Comparison of ENCODE assay signal across 8 mouse cellular contexts in the genomic region with DNA sequence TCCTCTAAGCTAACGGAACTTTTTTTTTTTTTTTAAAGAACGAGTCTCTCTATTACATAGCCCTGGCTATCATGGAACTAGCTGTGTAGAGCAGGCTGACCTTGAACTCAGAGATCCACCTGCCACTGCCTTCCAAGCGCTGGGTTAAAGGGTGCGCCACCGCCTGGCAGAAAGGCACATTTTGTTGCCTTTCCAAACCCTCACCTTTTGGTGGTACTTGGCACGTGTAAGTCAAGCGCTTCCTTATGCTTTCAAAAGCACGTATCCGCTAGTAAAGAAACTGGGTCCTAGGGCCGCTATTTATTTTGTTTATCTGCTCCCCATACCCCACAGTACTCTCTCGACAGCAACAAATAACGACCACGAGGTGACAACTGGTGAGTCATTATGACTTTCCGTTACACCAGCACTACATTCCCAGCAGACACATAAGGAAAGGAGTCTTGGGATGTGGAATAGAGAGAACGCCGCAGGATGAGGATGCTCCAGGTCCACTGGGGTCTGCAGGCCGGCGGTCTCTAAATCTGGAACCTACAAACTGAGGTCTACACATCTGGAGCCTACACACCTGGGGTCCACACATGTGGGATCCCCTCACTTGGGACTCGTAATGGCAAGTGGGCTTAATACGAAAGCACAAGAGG. TPM values are rescaled to one million over a fixed set of nuclear protein-coding genes. Genes with fewer than 3 reads are reported as not detected.
DNase-seq lines count a peak whose midpoint lies in the region; ATAC-seq and TF ChIP-seq lines count a peak whose summit lies in the region.

No protein-coding gene starts in this region.

- peak; percentile 53 for ATAC-seq in common myeloid progenitor, adult 5-6 weeks (replicated peaks; ENCODE audit: low read depth, poor library complexity, severe bottlenecking)
- peak; percentile 42 for ATAC-seq in heart, embryonic 16.5 days (replicated peaks; ENCODE audit: extremely low read depth, insufficient read depth, low FRiP score)
- peak; percentile 21 for ATAC-seq in stomach, postnatal 0 days (ENCODE audit: low FRiP score, low TSS enrichment)

- TF ChIP-seq EP300 in MEL (IDR thresholded peaks at IDR 0.05; ENCODE audit: low read depth in 1 of 2, low read length in 2 of 2), result no peak; a peak in 1 of 4 replicates
- TF ChIP-seq EP300 in stomach, postnatal 0 days (optimal IDR thresholded peaks at IDR 0.05), result no peak

- TF ChIP-seq POLR2A in MEL (IDR thresholded peaks at IDR 0.05; ENCODE audit: control insufficient read depth in 1 of 2, insufficient read depth in 1 of 2, low read depth in 1 of 2, low read length in 2 of 2, poor library complexity in 1 of 2), result no peak

- peaks cover 29% of the 10 kb centered on the region for H3K79me2 ChIP-seq in MEL (ENCODE audit: control insufficient read depth, insufficient read depth, low read length, poor library complexity)

- H3K27me3 ChIP-seq in MEL (ENCODE audit: control insufficient read depth in 1 of 2, insufficient read depth in 2 of 2, low read length in 2 of 2), result no peaks in the 10 kb centered on the region
- H3K27me3 ChIP-seq in heart, embryonic 16.5 days (ENCODE audit: control insufficient read depth, insufficient read depth, low read length), result no peaks in the 10 kb centered on the region
- H3K27me3 ChIP-seq in midbrain, embryonic 10.5 days (ENCODE audit: low read depth, poor library complexity, severe bottlenecking), result no peaks in the 10 kb centered on the region; the same call in 1 of the 2 replicates
- H3K27me3 ChIP-seq in stomach, postnatal 0 days (ENCODE audit: control insufficient read depth, insufficient read depth, low read length), result no peaks in the 10 kb centered on the region

- peaks cover 0 to 14% of the 10 kb centered on the region in 2 experiments; a peak in 3 of 4 replicates for H3K36me3 ChIP-seq in MEL (ENCODE audit: control insufficient read depth in 1 of 2, insufficient read depth in 2 of 2, low read length in 2 of 2)
- H3K36me3 ChIP-seq in heart, embryonic 16.5 days (ENCODE audit: control insufficient read depth, insufficient read depth), result no peaks in the 10 kb centered on the region
- no peaks in the 10 kb centered on the region for H3K36me3 ChIP-seq in midbrain, embryonic 10.5 days
- no peaks in the 10 kb centered on the region for H3K36me3 ChIP-seq in stomach, postnatal 0 days (ENCODE audit: control insufficient read depth, insufficient read depth, low read length)

- H3K4me3 ChIP-seq in MEL (ENCODE audit: control insufficient read depth in 1 of 2, insufficient read depth in 1 of 2, low read depth in 2 of 2, low read length in 2 of 2), result peak overlapping the region; percentile 68 to 84
- H3K4me3 ChIP-seq in heart, embryonic 16.5 days (ENCODE audit: low read length), result peak overlapping the region; percentile 70
- H3K4me3 ChIP-seq in midbrain, embryonic 10.5 days, result peak overlapping the region; percentile 90
- H3K4me3 ChIP-seq in stomach, postnatal 0 days (ENCODE audit: low read depth, low read length), result peak overlapping the region; percentile 82

- WGBS in heart, embryonic 16.5 days, result 5% methylated on average over 20 of the region's 20 CpGs
- 5% methylated on average over 20 of the region's 20 CpGs for WGBS in midbrain, embryonic 10.5 days
- WGBS in stomach, postnatal 0 days, result 4% methylated on average over 20 of the region's 20 CpGs

- TF ChIP-seq RAD21 in MEL (IDR thresholded peaks at IDR 0.05; ENCODE audit: low read depth, low read length), result no peak

- H3K4me2 ChIP-seq in heart, embryonic 16.5 days (ENCODE audit: low read depth, low read length), result peak overlapping the region; percentile 72
- H3K4me2 ChIP-seq in stomach, postnatal 0 days (replicated peaks; ENCODE audit: low read depth), result peak overlapping the region; percentile 86

- H3K4me1 ChIP-seq in MEL (ENCODE audit: control insufficient read depth in 1 of 2, insufficient read depth in 2 of 2, low read length in 2 of 2), result peaks cover 4 to 11% of the 10 kb centered on the region in 2 experiments
- H3K4me1 ChIP-seq in heart, embryonic 16.5 days (ENCODE audit: control insufficient read depth, insufficient read depth, low read length), result peaks cover 2% of the 10 kb centered on the region; the same call in 1 of the 2 replicates
- H3K4me1 ChIP-seq in midbrain, embryonic 10.5 days, result peaks cover 14% of the 10 kb centered on the region; the same call in 1 of the 2 replicates
- H3K4me1 ChIP-seq in stomach, postnatal 0 days (replicated peaks; ENCODE audit: control insufficient read depth, insufficient read depth), result no peaks in the 10 kb centered on the region

- peak overlapping the region; percentile 80 for H3K27ac ChIP-seq in MEL (ENCODE audit: control insufficient read depth, low read depth, low read length)
- H3K27ac ChIP-seq in heart, embryonic 16.5 days (ENCODE audit: low read length), result peak overlapping the region; percentile 88
- peak overlapping the region; percentile 99 for H3K27ac ChIP-seq in midbrain, embryonic 10.5 days (replicated peaks)
- H3K27ac ChIP-seq in stomach, postnatal 0 days (replicated peaks), result peak overlapping the region; percentile 95

- H3K9me3 ChIP-seq in MEL (replicated peaks; ENCODE audit: insufficient read depth, low read length), result no peaks in the 10 kb centered on the region
- H3K9me3 ChIP-seq in heart, embryonic 16.5 days (replicated peaks; ENCODE audit: control insufficient read depth, low read length), result no peaks in the 10 kb centered on the region
- H3K9me3 ChIP-seq in midbrain, embryonic 10.5 days (replicated peaks), result no peaks in the 10 kb centered on the region
- no peaks in the 10 kb centered on the region for H3K9me3 ChIP-seq in stomach, postnatal 0 days (ENCODE audit: control insufficient read depth, low read length)

- TF ChIP-seq CTCF in MEL (IDR thresholded peaks at IDR 0.05 in 2 of 3, conservative IDR thresholded peaks at IDR 0.05 in 1 of 3; ENCODE audit: control insufficient read depth in 1 of 3, insufficient read depth in 1 of 3, low read depth in 2 of 3, low read length in 3 of 3, poor library complexity in 1 of 3, severe bottlenecking in 1 of 3), result peak; percentile 66 to 88 (median 83)
- peak; percentile 66 for TF ChIP-seq CTCF in stomach, postnatal 0 days (IDR thresholded peaks at IDR 0.05; ENCODE audit: low read depth)

- H3K9ac ChIP-seq in MEL (ENCODE audit: control insufficient read depth, low read depth, low read length, poor library complexity, severe bottlenecking), result peak overlapping the region; percentile 84
- H3K9ac ChIP-seq in heart, embryonic 16.5 days (ENCODE audit: low read length), result peak overlapping the region; percentile 82
- H3K9ac ChIP-seq in stomach, postnatal 0 days (ENCODE audit: low read length), result peak overlapping the region; percentile 90

- peak; percentile 58 for DNase-seq in 3T3-L1 (ENCODE audit: low read depth, low spot score)
- peak; percentile 93 for DNase-seq in MEL (ENCODE audit: low read depth, low spot score)
- DNase-seq in kidney, postnatal 36 days, result peak; percentile 43 to 71
- DNase-seq in midbrain, embryonic 10.5 days (ENCODE audit: low spot score), result no peak
- DNase-seq in stomach, postnatal 0 days (ENCODE audit: low spot score), result peak; percentile 52
- no peak for DNase-seq in layer of hippocampus, adult 9-11 months

TF ChIP-seq in MEL, 35 proteins besides CTCF, POLR2A, EP300 and RAD21 (continues in another document):
- TF ChIP-seq ELF1 (IDR thresholded peaks at IDR 0.05; ENCODE audit: low read depth, low read length) (no peak), BHLHE40 (IDR thresholded peaks at IDR 0.05; ENCODE audit: borderline replicate concordance, low read depth, low read length) (peak; percentile 89; the same call in 1 of the 2 replicates), JUND (IDR thresholded peaks at IDR 0.05; ENCODE audit: low read depth, low read length) (0 out of 2 replicates have a peak, but pooled peaks have one; percentile 4), MAFK (IDR thresholded peaks at IDR 0.05; ENCODE audit: borderline replicate concordance, low read depth, low read length) (no peak), POLR2AphosphoS2 (IDR thresholded peaks at IDR 0.05; ENCODE audit: low read length) (no peak), KAT2A (conservative IDR thresholded peaks at IDR 0.05; ENCODE audit: low read depth, low read length) (no peak), NRF1 (IDR thresholded peaks at IDR 0.05; ENCODE audit: insufficient read depth, low read depth, low read length, poor library complexity, severe bottlenecking) (no peak), USF1 (IDR thresholded peaks at IDR 0.05; ENCODE audit: low read depth, low read length) (0 out of 2 replicates have a peak, but pooled peaks have one; percentile 22), ZNF384 (IDR thresholded peaks at IDR 0.05; ENCODE audit: low read depth, low read length) (peak; percentile 88), GATA1 (IDR thresholded peaks at IDR 0.05; ENCODE audit: low read depth, low read length) (no peak)

RNA-seq across cellular contexts. Expression of a gene that starts 0.7 kb away (rescaled TPM):
- 54.5 and 59.1 TPM in 2 replicates for total RNA-seq in MEL (2012; rRNA removed)
- 10 to 100 TPM in 1 of 2 experiments, not detected in 1; 70.5 TPM for polyA plus RNA-seq in MEL (2012; ENCODE audit: insufficient read depth in 1 of 2, insufficient read length in 2 of 2, low read depth in 1 of 2, low replicate concordance in 2 of 2, missing spikeins in 1 of 2)
- total RNA-seq in common myeloid progenitor, adult 5-6 weeks (2017), result 51.2 and 71.0 TPM in 2 replicates
- polyA plus RNA-seq in heart, embryonic 16.5 days (2015; fragmentation: Nextera tagmentation; extraction: Ambion mirVana), result 14.4 and 16.1 TPM in 2 replicates
- 22.6 and 23.3 TPM in 2 replicates for polyA plus RNA-seq in midbrain, embryonic 10.5 days (2016; fragmentation: Nextera tagmentation; extraction: Ambion mirVana)
- 8.9 and 9.7 TPM in 2 replicates for polyA plus RNA-seq in stomach, postnatal 0 days (2015; fragmentation: Nextera tagmentation; extraction: Ambion mirVana)

RNA-seq across cellular contexts. Expression of a gene that starts 19.3 kb away (rescaled TPM):
- 0.12 and 0.16 TPM in 2 replicates for total RNA-seq in MEL (2012; rRNA removed)
- polyA plus RNA-seq in MEL (2012; ENCODE audit: insufficient read depth in 1 of 2, insufficient read length in 2 of 2, low read depth in 1 of 2, low replicate concordance in 2 of 2, missing spikeins in 1 of 2), result under 1 TPM in 1 of 2 experiments, not detected in 1; 0.39 TPM
- total RNA-seq in common myeloid progenitor, adult 5-6 weeks (2017), result 1.5 and 4.6 TPM in 2 replicates
- polyA plus RNA-seq in heart, embryonic 16.5 days (2015; fragmentation: Nextera tagmentation; extraction: Ambion mirVana), result 4.5 and 5.9 TPM in 2 replicates
- 0.62 and 0.67 TPM in 2 replicates for polyA plus RNA-seq in midbrain, embryonic 10.5 days (2016; fragmentation: Nextera tagmentation; extraction: Ambion mirVana)
- polyA plus RNA-seq in stomach, postnatal 0 days (2015; fragmentation: Nextera tagmentation; extraction: Ambion mirVana), result 26.4 and 31.8 TPM in 2 replicates

RNA-seq across cellular contexts. Expression of a gene that starts 48.7 kb away (rescaled TPM):
- 2.5 and 3.3 TPM in 2 replicates for total RNA-seq in MEL (2012; rRNA removed)
- 1 to 10 TPM in 1 of 2 experiments, not detected in 1; 7.0 TPM for polyA plus RNA-seq in MEL (2012; ENCODE audit: insufficient read depth in 1 of 2, insufficient read length in 2 of 2, low read depth in 1 of 2, low replicate concordance in 2 of 2, missing spikeins in 1 of 2)
- 2.8 and 3.2 TPM in 2 replicates for total RNA-seq in common myeloid progenitor, adult 5-6 weeks (2017)
- polyA plus RNA-seq in heart, embryonic 16.5 days (2015; fragmentation: Nextera tagmentation; extraction: Ambion mirVana), result 15.4 and 15.5 TPM in 2 replicates
- polyA plus RNA-seq in midbrain, embryonic 10.5 days (2016; fragmentation: Nextera tagmentation; extraction: Ambion mirVana), result 7.0 and 8.4 TPM in 2 replicates
- polyA plus RNA-seq in stomach, postnatal 0 days (2015; fragmentation: Nextera tagmentation; extraction: Ambion mirVana), result 4.8 and 5.6 TPM in 2 replicates

Comparison
In these comparisons a context has a peak if more than half of its experiments do, and no peak if none do; other contexts are left out.
1. DNase-seq: peak in 3T3-L1 (single experiment), MEL (single experiment), kidney, postnatal 36 days (2 of 2) and stomach, postnatal 0 days (single experiment); none in midbrain, embryonic 10.5 days (single experiment) and layer of hippocampus, adult 9-11 months (single experiment).
2. Peak in every context shown above with its lines, with median percentiles within 50 percentile points of each other: H3K27ac ChIP-seq, H3K4me3 ChIP-seq, H3K9ac ChIP-seq and ATAC-seq.